Mouse (Mus musculus) megakaryocyte, adult 5-6 weeks (primary cell): ENCODE data around the gene H2-M5. TPM values are rescaled to one million over a fixed set of nuclear protein-coding genes. Genes with fewer than 3 reads are reported as not detected.
A peak's percentile ranks its signal among the peaks of the same experiment; 100 is the strongest.
"Not testable (repeated sequence)": the region's sequence is repeated elsewhere in the genome, so short reads cannot be mapped to it uniquely, and the experiment has no call there.

ENCODE experiments used
- ATAC-seq: 2 replicates; pipeline ENCODE4 v1.8.0; 2016; ENCODE audit warnings: mild to moderate bottlenecking, inconsistent platforms; ENCODE audit not compliant: poor library complexity, severe bottlenecking
- total RNA-seq, 2 experiments: library from RNA; stranded (forward) in 1 of 2; stranded (reverse) in 1 of 2; fragments of 153-499, 151-499 nt in 1 of 2; fragments of 221-1000, 200-1000 nt in 1 of 2; gene quantifications; 2 replicates each; pipeline versions ENCODE4 v1.2.3 to v1.2.4; 2015 to 2017

H2-M5 gene
- total RNA-seq, 2 experiments from 2014 or later = not detected

GRCm38 (mm10) chr17:36994528-36994927, 5.2 kb upstream of the H2-M5 start:
- no peak for ATAC-seq

- ATAC-seq = peak; percentile 38; the same call in 1 of the 2 replicates
These were observed 4.5 kb upstream of the H2-M5 start for GRCm38 (mm10) chr17:36993770-36994325.

DNA sequence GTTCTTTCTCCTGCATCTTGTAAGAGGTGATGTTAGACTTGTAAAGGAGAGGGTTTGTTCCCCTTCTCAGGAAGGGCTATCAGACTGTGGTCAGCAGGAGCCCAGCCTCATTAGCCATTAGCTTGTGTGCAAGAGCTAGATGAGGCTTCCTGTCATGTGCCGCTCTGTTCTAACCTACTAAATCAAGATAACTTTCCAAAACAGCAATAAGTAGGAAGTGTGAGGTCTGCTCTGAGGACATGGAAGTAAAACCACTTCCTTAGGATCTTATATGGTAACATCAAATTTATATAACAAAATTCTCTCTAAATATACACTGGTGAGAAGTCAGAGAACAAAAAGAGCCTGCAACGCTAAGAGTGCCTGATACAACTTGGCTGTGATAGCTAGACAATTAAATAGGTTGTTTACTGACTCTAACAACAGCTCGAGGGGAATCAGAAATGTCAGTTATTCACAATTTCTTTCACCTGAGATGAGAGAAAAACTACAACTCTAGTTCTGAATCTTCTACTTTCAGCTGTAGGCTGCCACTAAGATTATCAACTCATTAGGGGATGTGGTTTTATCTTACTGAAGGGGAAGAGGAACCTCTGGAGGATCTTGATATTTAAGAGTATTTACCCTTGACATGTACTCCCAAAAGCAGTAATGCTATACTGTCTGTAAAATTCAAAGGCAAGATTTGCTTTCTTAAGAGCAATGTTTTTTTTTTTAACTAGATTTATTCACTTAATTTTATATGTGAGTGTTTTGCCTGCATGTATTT, 3.2 kb upstream of the H2-M5 start:
- peak; percentile 74 for ATAC-seq

GRCm38 (mm10) chr17:36990630-36991029, 1.3 kb upstream of the H2-M5 start:
- not testable (repeated sequence) for ATAC-seq

DNA sequence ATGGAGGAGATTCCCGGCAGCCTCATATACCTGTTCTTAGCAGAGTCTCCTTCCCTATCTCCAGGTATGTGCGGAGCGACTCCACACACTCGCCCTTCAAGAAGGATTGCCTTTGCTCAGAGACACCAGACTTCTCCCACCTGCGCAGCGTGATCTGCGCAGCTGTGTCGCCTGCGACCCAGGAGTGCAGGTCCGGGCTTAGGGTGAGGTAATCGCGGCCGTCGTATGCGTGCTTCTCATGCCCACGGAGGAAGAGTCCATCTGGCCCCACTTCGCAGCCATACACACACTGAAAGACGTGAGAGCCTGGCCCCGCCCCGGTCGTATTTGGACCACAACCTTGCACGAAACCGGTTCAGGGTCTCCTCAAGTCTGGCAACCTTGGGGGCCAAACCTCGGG, 862 bp downstream of the H2-M5 start:
- no peak for ATAC-seq

DNA sequence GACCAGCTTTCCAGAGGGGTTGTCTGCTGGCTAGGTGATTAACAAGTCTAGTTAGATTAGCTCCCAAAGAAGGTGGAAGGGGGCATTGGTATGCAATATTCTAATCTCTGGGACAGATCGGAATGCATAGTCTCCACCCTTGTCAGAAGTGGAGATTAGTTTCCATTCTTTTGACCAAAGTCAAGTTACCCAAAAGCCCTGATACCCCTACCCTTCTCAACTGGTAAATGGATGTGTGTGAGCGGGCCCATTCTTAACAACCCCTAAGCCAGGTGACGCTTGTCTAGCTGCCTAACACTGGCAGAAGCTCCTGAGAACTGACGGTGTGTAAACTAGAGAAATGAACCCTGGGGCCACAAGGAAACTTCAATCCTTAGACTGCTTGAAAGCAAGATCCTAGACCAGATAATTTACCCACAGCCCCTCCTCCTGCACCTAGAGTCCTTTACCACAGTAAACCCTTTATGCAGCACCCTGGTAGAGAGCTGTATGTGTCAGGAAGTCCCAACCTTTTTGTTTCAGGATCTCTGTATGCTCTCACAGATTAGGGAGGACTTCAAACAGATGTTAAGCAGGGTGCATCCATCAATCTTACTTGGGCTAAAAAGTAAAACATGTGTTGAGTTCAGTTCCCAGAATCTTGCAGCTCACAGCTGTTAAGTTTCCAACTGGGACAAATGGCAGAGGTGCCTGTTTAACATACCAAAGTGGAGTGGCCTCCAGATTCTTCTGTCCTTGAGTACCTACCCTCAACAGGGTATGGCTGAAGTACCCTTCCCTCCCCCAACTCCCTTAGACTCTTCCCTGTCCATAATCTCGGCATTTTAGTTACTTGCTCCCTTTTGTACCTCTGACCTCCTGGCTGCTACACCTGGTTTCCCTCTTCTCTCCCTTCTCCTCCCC, 6.8 kb downstream of the H2-M5 start:
- ATAC-seq = 0 out of 2 replicates have a peak, but pooled peaks have one; percentile 21

- ATAC-seq = no peak
These were observed 7.5 kb downstream of the H2-M5 start for GRCm38 (mm10) chr17:36981845-36982244.

- ATAC-seq = no peak
These were observed 8.0 kb downstream of the H2-M5 start, which contains the start of gene 2410137M14Rik for GRCm38 (mm10) chr17:36981221-36981813. 2410137M14Rik (minus strand) TSS chr17:36981237.

- no peak for ATAC-seq
These were observed 16.0 kb downstream of the H2-M5 start for GRCm38 (mm10) chr17:36973271-36973787.

DNA sequence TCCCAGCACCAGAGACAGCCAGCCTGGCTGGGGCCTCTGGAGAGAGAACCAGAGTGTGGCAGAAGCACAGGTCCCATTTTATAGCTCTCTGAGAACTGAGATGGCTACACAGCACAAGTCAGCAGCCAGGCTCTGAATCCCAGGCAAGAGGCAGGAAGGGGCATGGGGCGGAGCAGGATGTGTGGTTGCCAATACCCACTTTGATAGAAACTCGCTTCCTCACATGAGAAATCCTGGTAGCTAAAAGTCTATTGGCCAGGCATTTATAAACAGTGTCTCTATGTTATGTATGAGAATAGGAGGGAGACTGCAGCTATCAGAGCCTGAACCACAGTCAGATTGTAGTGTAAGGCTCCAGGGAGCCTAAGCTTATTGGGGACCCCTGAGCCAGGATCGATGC, 16.5 kb downstream of the H2-M5 start:
- ATAC-seq = peak; percentile 53

DNA sequence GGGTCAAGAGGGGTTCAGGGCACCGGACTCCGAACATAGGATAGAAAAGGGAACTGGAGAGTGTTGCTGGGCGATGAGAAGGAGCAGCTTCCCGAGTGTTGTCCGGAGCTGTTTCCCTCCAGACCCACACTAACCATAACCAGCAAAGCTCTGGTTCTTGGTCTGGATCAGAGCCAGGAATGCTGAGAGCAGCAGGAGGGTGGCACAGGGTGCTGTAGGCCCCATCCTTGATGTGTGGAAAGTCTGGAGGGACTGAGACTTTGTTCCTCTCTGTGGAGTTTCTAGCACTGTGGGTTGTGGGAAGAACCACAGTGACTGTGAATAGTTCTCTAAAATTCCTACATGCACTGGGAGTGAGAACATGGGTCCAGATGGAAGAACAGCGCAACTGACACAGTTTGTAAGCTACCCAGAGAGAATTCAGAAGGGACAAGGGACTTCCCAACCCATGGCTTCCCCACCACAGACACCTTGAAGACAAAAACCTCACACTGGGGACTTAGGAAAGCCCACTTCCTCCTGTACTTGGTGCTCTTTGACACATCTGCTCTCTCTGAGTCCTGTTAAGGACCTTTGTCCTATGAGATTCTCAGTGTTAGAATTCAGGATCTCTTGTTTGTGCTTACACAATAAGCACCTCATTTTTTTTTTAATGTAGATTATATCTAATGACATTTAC, 18.0 kb downstream of the H2-M5 start:
- peak; percentile 58 for ATAC-seq

DNA sequence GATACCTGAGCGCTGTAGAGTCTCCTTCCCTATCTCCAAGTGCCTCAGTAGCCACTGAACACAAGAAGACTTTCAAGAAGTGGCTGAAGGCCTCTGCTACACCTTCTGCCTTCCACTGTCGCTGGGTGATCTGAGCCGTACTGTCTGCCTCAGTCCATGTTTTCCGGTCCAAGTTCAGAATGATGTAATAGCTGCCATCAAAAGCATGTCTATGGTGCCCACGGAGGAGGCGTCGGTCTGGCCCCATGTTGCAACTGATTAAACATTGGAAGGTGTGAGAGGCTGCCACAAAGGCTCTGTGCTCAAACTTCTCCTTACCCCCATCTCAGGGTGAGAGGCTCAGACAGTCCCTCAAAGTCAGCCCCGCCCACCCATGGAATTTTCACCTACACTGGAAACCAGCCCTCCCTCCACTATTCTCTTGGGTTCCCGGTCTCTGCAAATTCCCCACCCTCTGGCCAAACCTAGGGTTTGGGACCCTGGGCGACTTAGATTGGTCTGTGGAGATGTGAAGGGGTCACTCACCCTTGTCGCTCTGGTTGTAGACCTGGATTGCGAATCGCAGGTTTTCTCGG, 18.9 kb downstream of the H2-M5 start:
- no peak for ATAC-seq

DNA sequence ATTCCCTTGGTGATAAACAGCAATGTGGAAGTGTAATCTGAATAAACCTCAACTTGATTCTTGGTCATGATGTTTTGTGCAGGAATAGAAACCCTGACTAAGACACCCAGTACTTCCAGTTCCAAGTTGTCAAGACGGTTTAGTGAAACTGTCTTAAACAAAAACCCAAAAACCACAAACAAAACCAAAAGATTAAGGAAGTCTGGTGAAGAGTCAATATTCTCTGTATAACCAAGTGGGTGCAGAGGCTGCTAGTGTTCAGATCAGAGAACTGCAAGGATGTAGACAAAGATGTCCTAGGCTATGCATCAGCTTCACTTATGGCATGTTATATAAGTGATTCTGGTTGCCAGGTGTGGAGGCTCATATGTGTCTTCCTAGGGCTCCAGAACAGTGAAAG, 22.5 kb downstream of the H2-M5 start:
- peak; percentile 61 for ATAC-seq

- no peak for ATAC-seq
These were observed 28.2 kb downstream of the H2-M5 start for GRCm38 (mm10) chr17:36961125-36961524.

DNA sequence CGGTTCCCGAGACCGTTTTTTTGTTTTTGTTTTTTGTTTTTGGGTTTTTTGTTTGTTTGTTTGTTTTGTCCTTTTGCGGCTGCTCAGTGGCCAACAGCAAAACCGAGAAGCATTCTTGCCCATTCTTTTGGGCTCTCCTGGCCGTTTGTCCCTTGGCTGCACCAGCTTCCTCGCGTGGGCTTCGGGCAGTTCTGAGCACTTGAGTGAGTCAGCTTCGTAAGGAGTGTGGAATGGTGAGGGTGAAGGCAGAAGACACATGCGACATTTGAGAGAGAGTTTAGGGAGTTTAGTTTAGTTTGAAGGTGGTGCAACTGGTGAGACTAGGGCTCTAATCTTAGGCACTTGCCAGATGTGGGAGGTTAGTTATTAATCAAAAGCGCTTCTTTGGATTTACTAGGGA, 30.5 kb downstream of the H2-M5 start:
- ATAC-seq = peak; percentile 18; the same call in 1 of the 2 replicates

DNA sequence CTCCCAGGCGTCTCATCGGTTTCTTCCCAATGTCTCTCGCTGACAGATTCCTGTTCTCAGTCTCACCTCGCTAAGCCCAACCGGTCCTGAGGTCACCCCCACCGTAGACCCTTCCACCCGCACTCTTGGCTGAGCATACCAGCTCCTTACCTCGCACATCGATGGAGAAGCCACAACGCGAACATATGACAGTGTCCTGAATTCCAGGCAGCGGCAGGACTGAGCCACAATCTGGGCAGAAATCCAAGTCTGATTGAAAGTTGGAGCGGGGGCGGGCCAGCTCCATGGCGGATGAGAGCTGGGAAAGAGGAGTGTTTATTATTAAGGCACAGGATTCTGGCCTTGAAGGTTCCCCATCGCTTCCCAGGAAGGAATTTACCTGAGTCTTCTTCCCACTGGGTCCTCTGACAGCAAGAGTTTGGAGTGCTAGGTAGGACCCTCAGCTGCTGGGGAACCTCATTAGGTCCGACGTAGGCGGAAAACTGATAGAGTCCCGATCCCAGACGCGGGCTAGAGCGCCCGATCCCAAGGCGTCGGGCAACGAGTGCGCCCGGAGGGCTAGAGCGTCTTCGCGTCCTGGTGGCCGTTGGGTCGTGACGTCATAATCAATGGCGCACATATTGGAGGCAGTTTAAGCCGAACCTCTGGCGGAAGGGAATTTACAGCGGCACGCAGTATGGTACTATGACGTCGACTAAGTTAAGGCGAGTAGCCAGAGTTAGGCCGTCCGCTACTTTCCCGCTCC, 31.2 kb downstream of the H2-M5 start, which contains the start of the genes Znrd1 and Znrd1as:
Gene Znrd1, minus strand, starts transcription at position 561 of the 745 bp plus-strand sequence.
Gene Znrd1as, plus strand, starts transcription at position 594 of the 745 bp plus-strand sequence.
- ATAC-seq = peak; percentile 99

- ATAC-seq = no peak
These were observed 36.3 kb downstream of the H2-M5 start for GRCm38 (mm10) chr17:36953062-36953461.

DNA sequence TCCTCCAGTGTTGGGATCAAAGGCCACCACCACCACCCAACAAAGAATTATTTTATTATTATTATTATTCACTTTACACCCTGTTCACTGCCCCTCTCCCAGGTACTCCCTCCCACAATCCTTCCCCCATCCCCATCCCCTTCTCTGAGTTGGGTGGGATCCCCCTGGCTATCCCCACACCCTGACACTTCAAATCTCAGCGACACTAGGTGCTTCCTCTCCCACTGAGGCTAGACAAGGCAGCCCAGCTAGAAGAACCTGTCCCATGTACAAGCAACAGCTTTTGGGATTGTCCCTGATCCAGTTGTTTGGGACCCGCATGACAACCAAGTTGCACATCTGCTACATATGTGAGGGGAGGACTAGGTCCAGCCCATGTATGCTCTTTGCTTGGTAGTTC, 36.7 kb downstream of the H2-M5 start:
- ATAC-seq = no peak
